Mouse (Mus musculus) olfactory bulb, adult 2 months (tissue): Measurements from ENCODE around the gene Zfp663.

ENCODE experiments used
- CTCF ChIP-seq: fragments of 200-500 bp; IDR thresholded peaks from 2 replicates; pipeline ENCODE4 v1.5.1; 2012; ENCODE audit warnings: low read depth, mild to moderate bottlenecking, low read length, moderate library complexity; ENCODE audit not compliant: insufficient read depth
- POLR2A ChIP-seq: fragments of 200-500 bp; IDR thresholded peaks from 2 replicates; pipeline ENCODE4 v1.6.1; 2012; ENCODE audit warnings: mild to moderate bottlenecking, low read depth, low read length, moderate library complexity; ENCODE audit not compliant: insufficient read depth

DNA sequence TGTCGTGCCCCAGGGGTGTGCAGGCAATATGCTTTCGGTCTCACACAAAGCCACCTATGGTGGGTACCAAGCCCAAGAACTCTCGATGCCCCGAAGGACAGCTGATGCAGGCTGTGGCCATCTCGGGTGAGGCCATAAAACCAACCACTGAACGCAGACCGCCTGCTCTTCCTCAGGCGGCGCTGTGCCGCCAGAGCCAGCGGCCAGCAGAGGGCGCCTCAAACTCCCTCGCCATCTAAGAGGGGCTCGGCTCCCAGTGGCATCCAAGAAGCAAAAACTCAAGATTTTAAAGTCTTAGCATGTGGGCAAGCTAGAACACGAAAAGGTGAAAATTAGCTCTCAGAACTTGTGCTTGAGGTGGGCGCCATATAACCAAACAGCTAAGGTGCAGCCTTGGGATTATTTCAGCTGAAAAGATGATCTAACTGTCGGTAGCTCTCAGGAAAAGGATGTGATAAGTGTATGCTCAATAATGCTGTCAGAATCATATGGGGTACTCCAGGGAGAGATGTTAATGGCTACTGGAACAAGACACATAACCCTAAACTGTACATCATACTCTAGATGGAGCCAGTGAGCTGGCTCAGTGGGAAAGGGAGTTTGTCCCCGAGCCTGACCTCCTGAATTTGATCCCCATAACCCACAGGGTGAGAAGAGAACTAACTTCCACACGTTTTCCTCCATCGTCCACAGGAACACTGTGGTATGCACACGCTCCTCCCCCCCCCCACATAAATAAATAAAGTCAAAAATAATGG, 4.0 kb downstream of the Zfp663 start:
- no peak for TF ChIP-seq POLR2A
- peak; percentile 97 for TF ChIP-seq CTCF
